Comparison of ENCODE assay signal across 20 mouse cellular contexts in the genomic region with DNA sequence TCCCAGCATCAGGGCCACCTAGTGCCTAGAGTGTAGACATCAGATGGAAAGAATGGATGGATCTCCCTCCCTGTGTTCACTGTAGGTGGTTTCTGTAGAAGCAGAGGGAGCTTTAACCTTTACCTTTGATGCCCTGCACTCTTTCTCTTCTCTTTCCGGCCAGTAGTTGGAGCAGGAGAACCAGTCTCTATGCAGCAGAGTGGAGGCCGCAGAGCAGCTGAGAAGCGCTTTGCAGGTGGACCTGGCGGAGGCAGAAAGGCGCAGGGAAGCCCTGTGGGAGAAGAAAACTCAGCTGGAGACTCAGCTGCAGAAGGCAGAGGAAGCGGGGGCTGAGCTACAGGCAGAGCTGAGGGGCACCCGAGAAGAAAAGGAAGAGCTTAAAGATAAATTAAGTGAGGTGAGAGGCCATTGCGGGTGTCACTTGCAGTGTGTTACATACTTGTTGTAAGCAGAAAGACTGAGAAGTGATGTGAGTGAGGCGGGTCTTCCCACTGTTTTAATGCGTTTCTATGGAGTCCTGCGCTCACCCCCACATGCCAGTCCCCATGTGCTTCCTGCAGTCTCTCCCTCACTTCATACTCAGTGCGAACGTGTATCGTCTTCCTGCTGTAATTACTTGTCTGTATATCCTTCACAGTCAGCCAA. TPM values are rescaled to one million over a fixed set of nuclear protein-coding genes. Genes with fewer than 3 reads are reported as not detected.
DNase-seq lines count a peak whose midpoint lies in the region; ATAC-seq and TF ChIP-seq lines count a peak whose summit lies in the region.
"Had no signal": no experiment of that assay in that cellular context is flagged by ENCODE, and none has a peak within 500 bp of the region (broad histone marks: within the 10 kb centered on the region; RNA-seq: fewer than 3 reads in every experiment).

No protein-coding gene starts in this region.

- 78% methylated on average over 14 of the region's 14 CpGs for WGBS in intestine, postnatal 0 days
- WGBS in intestine, embryonic 16.5 days: 78% methylated on average over 14 of the region's 14 CpGs

- H3K27me3 ChIP-seq in intestine, postnatal 0 days (replicated peaks; ENCODE audit: control insufficient read depth, insufficient read depth, low read length): no peaks in the 10 kb centered on the region
- H3K27me3 ChIP-seq in intestine, embryonic 16.5 days (replicated peaks; ENCODE audit: control insufficient read depth, insufficient read depth, low read length): no peaks in the 10 kb centered on the region
- H3K27me3 ChIP-seq in splenic B cell, adult 2 months (ENCODE audit: control insufficient read depth, insufficient read depth, low read length, poor library complexity, severe bottlenecking): no peaks in the 10 kb centered on the region
- H3K27me3 ChIP-seq: CH12.LX; limb, embryonic 12.5 days; midbrain, embryonic 15.5 days had no signal

- H3K4me2 ChIP-seq in intestine, postnatal 0 days (replicated peaks; ENCODE audit: low read depth): no peak overlapping the region
- no peak overlapping the region for H3K4me2 ChIP-seq in intestine, embryonic 16.5 days (ENCODE audit: low read depth, low read length)
- H3K4me2 ChIP-seq: limb, embryonic 12.5 days; midbrain, embryonic 15.5 days had no signal

- no peak for ATAC-seq in intestine, postnatal 0 days
- ATAC-seq in intestine, embryonic 16.5 days: no peak
- ATAC-seq: midbrain, embryonic 15.5 days had no signal

- DNase-seq in spleen, postnatal 36 days (ENCODE audit: low spot score in 2 of 2): peak; percentile 45
- no peak for DNase-seq in spleen, postnatal 14 days (ENCODE audit: low spot score in 2 of 2)
- DNase-seq in splenic B cell, adult 2 months (ENCODE audit: low read depth, low spot score): peak; percentile 55
- DNase-seq in urinary bladder, postnatal 10 days (ENCODE audit: low spot score): no peak
- DNase-seq in adrenal gland, postnatal 10 days: no peak
- DNase-seq: adrenal gland, postnatal 36 days; cerebellum, adult 11 months; heart, postnatal 14 days; kidney, postnatal 25 days had no signal

- peak; percentile 54 for TF ChIP-seq CTCF in intestine, postnatal 0 days (IDR thresholded peaks at IDR 0.05; ENCODE audit: low read depth)

- H3K27ac ChIP-seq in intestine, postnatal 0 days (ENCODE audit: low read depth, low read length): no peak overlapping the region; the same call in 1 of the 2 replicates
- no peak overlapping the region for H3K27ac ChIP-seq in intestine, embryonic 16.5 days (ENCODE audit: low read length)
- H3K27ac ChIP-seq: limb, embryonic 12.5 days; midbrain, embryonic 15.5 days had no signal

- H3K4me3 ChIP-seq in intestine, postnatal 0 days (ENCODE audit: low read depth, low read length): no peak overlapping the region
- no peak overlapping the region for H3K4me3 ChIP-seq in intestine, embryonic 16.5 days (ENCODE audit: low read length)
- H3K4me3 ChIP-seq: limb, embryonic 12.5 days; midbrain, embryonic 15.5 days had no signal

- H3K36me3 ChIP-seq in intestine, postnatal 0 days (ENCODE audit: control insufficient read depth, insufficient read depth): peaks cover 70% of the 10 kb centered on the region
- peaks cover 12% of the 10 kb centered on the region; the same call in 1 of the 2 replicates for H3K36me3 ChIP-seq in intestine, embryonic 16.5 days (ENCODE audit: control insufficient read depth, insufficient read depth, low read length)
- peaks cover 6% of the 10 kb centered on the region for H3K36me3 ChIP-seq in splenic B cell, adult 2 months (ENCODE audit: control insufficient read depth, insufficient read depth, low read length, poor library complexity, severe bottlenecking)

- no peaks in the 10 kb centered on the region for H3K4me1 ChIP-seq in intestine, postnatal 0 days (replicated peaks; ENCODE audit: control insufficient read depth, insufficient read depth, low read length)
- H3K4me1 ChIP-seq in intestine, embryonic 16.5 days (ENCODE audit: control insufficient read depth, insufficient read depth, low read length): no peaks in the 10 kb centered on the region
- H3K4me1 ChIP-seq: limb, embryonic 12.5 days; midbrain, embryonic 15.5 days had no signal

- H3K9ac ChIP-seq in intestine, postnatal 0 days (ENCODE audit: low read depth, low read length): no peak overlapping the region
- H3K9ac ChIP-seq in intestine, embryonic 16.5 days (ENCODE audit: low read depth, low read length): no peak overlapping the region
- H3K9ac ChIP-seq: limb, embryonic 12.5 days; midbrain, embryonic 15.5 days had no signal

- H3K9me3 ChIP-seq in intestine, postnatal 0 days (ENCODE audit: control insufficient read depth): no peaks in the 10 kb centered on the region
- H3K9me3 ChIP-seq in intestine, embryonic 16.5 days (ENCODE audit: control insufficient read depth, low read length): no peaks in the 10 kb centered on the region
- H3K9me3 ChIP-seq: limb, embryonic 12.5 days; midbrain, embryonic 15.5 days had no signal

RNA-seq across cellular contexts. Expression of a gene that starts 18.0 kb away (rescaled TPM):
- 4.0 and 5.9 TPM in 2 replicates for polyA plus RNA-seq in intestine, postnatal 0 days (2015; fragmentation: Nextera tagmentation; extraction: Ambion mirVana)
- polyA plus RNA-seq in intestine, embryonic 16.5 days (2015; fragmentation: Nextera tagmentation; extraction: Ambion mirVana): 11.1 and 12.7 TPM in 2 replicates
- 10 to 100 TPM; 12.9 to 17.0 TPM for total RNA-seq in adrenal gland, postnatal 10 days (2021)

RNA-seq across cellular contexts. Expression of a gene that starts 29.0 kb away (rescaled TPM):
- 0.26 and 1.0 TPM in 2 replicates for polyA plus RNA-seq in intestine, postnatal 0 days (2015; fragmentation: Nextera tagmentation; extraction: Ambion mirVana)
- polyA plus RNA-seq in intestine, embryonic 16.5 days (2015; fragmentation: Nextera tagmentation; extraction: Ambion mirVana): 0.69 and 0.79 TPM in 2 replicates
- total RNA-seq in adrenal gland, postnatal 10 days (2021): 1 to 10 TPM; 1.6 to 3.5 TPM
- total RNA-seq: CH12.LX; granulocyte monocyte progenitor cell, adult 5-6 weeks; heart, postnatal 14 days had no signal
- polyA plus RNA-seq: small intestine, adult 2 months had no signal

RNA-seq across cellular contexts. Expression of a gene that starts 33.6 kb away (rescaled TPM):
- polyA plus RNA-seq in intestine, postnatal 0 days (2015; fragmentation: Nextera tagmentation; extraction: Ambion mirVana): 0.59 and 1.5 TPM in 2 replicates
- polyA plus RNA-seq in intestine, embryonic 16.5 days (2015; fragmentation: Nextera tagmentation; extraction: Ambion mirVana): 1.7 and 1.9 TPM in 2 replicates
- 1 to 10 TPM; 2.8 to 4.3 TPM for total RNA-seq in adrenal gland, postnatal 10 days (2021)
- total RNA-seq: granulocyte monocyte progenitor cell, adult 5-6 weeks had no signal

RNA-seq across cellular contexts. Expression of a gene that starts 33.6 kb away (rescaled TPM):
- polyA plus RNA-seq in intestine, postnatal 0 days (2015; fragmentation: Nextera tagmentation; extraction: Ambion mirVana): 227 and 235 TPM in 2 replicates
- 268 and 281 TPM in 2 replicates for polyA plus RNA-seq in intestine, embryonic 16.5 days (2015; fragmentation: Nextera tagmentation; extraction: Ambion mirVana)
- total RNA-seq in adrenal gland, postnatal 10 days (2021): 100 to 1,000 TPM; 164 to 172 TPM

RNA-seq across cellular contexts. Expression of a gene that starts 33.7 kb away (rescaled TPM):
- polyA plus RNA-seq in intestine, postnatal 0 days (2015; fragmentation: Nextera tagmentation; extraction: Ambion mirVana): not detected in 2 replicates
- polyA plus RNA-seq in intestine, embryonic 16.5 days (2015; fragmentation: Nextera tagmentation; extraction: Ambion mirVana): 0.18 TPM in 1 of 2 replicates, not detected in the other
- not detected for total RNA-seq in adrenal gland, postnatal 10 days (2021)
- total RNA-seq: adrenal gland, postnatal 36 days; CH12.LX; granulocyte monocyte progenitor cell, adult 5-6 weeks; heart, postnatal 14 days; left cerebral cortex, adult 18-20 months had no signal
- polyA plus RNA-seq: frontal cortex, adult 2 months; lung, embryonic 16.5 days; midbrain, embryonic 15.5 days; neural tube, embryonic 14.5 days; small intestine, adult 2 months had no signal

Comparison
In these comparisons a context has a peak if more than half of its experiments do, and no peak if none do; other contexts are left out.
1. DNase-seq: peak in spleen, postnatal 36 days (2 of 2) and splenic B cell, adult 2 months (single experiment); none in spleen, postnatal 14 days (0 of 2), urinary bladder, postnatal 10 days (single experiment) and adrenal gland, postnatal 10 days (single experiment).